Mouse (Mus musculus) ES-Bruce4 (cell line): ENCODE results near the gene Dolpp1.

Experiments
- CTCF ChIP-seq: IDR thresholded peaks from one replicate; pipeline ENCODE4 v1.8.1; 2011; ENCODE audit warnings: low read depth, low read length
- EP300 ChIP-seq: IDR thresholded peaks from 2 replicates; pipeline ENCODE4 v1.6.1; 2011; ENCODE audit warnings: low read depth, low read length; ENCODE audit not compliant: insufficient read depth
- POLR2A ChIP-seq: IDR thresholded peaks from one replicate; pipeline ENCODE4 v1.8.1; 2011; ENCODE audit warnings: low read length; ENCODE audit not compliant: insufficient read depth

DNA sequence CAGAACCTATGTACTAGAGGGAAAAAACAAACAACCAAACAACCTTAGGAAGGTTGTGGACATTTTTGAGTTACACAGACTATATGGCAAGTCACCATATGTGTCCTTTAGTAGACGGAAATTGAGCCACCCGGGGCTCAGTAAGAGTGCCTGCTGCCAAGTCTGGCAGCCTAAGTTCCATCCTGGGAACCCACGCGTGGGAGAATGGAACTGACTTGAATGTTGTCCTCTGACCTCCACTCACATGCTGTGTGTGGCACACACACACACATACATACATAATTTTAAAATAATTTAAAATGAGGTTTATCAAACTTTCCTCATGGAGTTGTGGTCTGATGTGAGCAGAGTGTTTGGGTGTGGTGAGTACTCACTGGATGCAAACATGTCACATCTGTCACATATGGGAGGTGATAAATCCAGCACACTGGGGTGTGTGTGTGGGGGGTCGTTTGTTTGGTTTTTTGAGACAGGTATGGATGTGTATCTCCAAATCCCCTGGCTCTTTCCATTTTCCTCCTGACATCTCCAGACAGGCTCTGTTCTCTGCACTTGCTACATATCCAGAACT lies 25.6 kb downstream of the Dolpp1 start:
- TF ChIP-seq POLR2A (no peak), CTCF (no peak), EP300 (no peak)
